Mouse (Mus musculus): ENCODE results near the gene Trabd2b. TPM values are rescaled to one million over a fixed set of nuclear protein-coding genes. Genes with fewer than 3 reads are reported as not detected.

Gene Trabd2b
- polyA plus RNA-seq, 1 experiment: 1.6 TPM

- TF ChIP-seq POLR2A (IDR thresholded peaks at IDR 0.05; ENCODE audit: control insufficient read depth, low read depth, low read length): no peak
- TF ChIP-seq CTCF (IDR thresholded peaks at IDR 0.05; ENCODE audit: control insufficient read depth, insufficient read depth, insufficient replicate concordance, low read depth, low read length): no peak
- H3K36me3 ChIP-seq (ENCODE audit: control insufficient read depth, insufficient read depth, low read length): no peaks in the 10 kb centered on the region
- H3K27ac ChIP-seq (ENCODE audit: control insufficient read depth, insufficient read depth, low read depth, low read length): no peak overlapping the region
- no peak overlapping the region for H3K4me3 ChIP-seq (ENCODE audit: control insufficient read depth, low read depth, low read length)
- H3K4me1 ChIP-seq (ENCODE audit: control insufficient read depth, insufficient read depth, low read length): no peaks in the 10 kb centered on the region
- no peaks in the 10 kb centered on the region for H3K27me3 ChIP-seq (ENCODE audit: control insufficient read depth, insufficient read depth, low read length)
Observed at GRCm38 (mm10) chr4:114367005-114367404, 39.5 kb upstream of the Trabd2b start.

GRCm38 (mm10) chr4:114367840-114368239 lies 38.7 kb upstream of the Trabd2b start:
- Histone ChIP-seq H3K27ac (ENCODE audit: control insufficient read depth, insufficient read depth, low read depth, low read length) (no peak overlapping the region), H3K36me3 (ENCODE audit: control insufficient read depth, insufficient read depth, low read length) (no peaks in the 10 kb centered on the region), H3K27me3 (ENCODE audit: control insufficient read depth, insufficient read depth, low read length) (no peaks in the 10 kb centered on the region), H3K4me3 (ENCODE audit: control insufficient read depth, low read depth, low read length) (no peak overlapping the region), H3K4me1 (ENCODE audit: control insufficient read depth, insufficient read depth, low read length) (no peaks in the 10 kb centered on the region)
- TF ChIP-seq CTCF (IDR thresholded peaks at IDR 0.05; ENCODE audit: control insufficient read depth, insufficient read depth, insufficient replicate concordance, low read depth, low read length) (no peak), POLR2A (IDR thresholded peaks at IDR 0.05; ENCODE audit: control insufficient read depth, low read depth, low read length) (no peak)

- Histone ChIP-seq H3K4me1 (ENCODE audit: control insufficient read depth, insufficient read depth, low read length) (no peaks in the 10 kb centered on the region), H3K27me3 (ENCODE audit: control insufficient read depth, insufficient read depth, low read length) (no peaks in the 10 kb centered on the region), H3K27ac (ENCODE audit: control insufficient read depth, insufficient read depth, low read depth, low read length) (no peak overlapping the region), H3K36me3 (ENCODE audit: control insufficient read depth, insufficient read depth, low read length) (no peaks in the 10 kb centered on the region), H3K4me3 (ENCODE audit: control insufficient read depth, low read depth, low read length) (peak overlapping the region; percentile 39)
- TF ChIP-seq CTCF (IDR thresholded peaks at IDR 0.05; ENCODE audit: control insufficient read depth, insufficient read depth, insufficient replicate concordance, low read depth, low read length): no peak
- no peak for TF ChIP-seq POLR2A (IDR thresholded peaks at IDR 0.05; ENCODE audit: control insufficient read depth, low read depth, low read length)
Observed at GRCm38 (mm10) chr4:114369591-114369990, 36.9 kb upstream of the Trabd2b start.

GRCm38 (mm10) chr4:114370935-114371715 lies 35.4 kb upstream of the Trabd2b start:
- Histone ChIP-seq H3K4me3 (ENCODE audit: control insufficient read depth, low read depth, low read length) (peak overlapping the region; percentile 56; the same call in 1 of the 2 replicates), H3K36me3 (ENCODE audit: control insufficient read depth, insufficient read depth, low read length) (no peaks in the 10 kb centered on the region), H3K27ac (ENCODE audit: control insufficient read depth, insufficient read depth, low read depth, low read length) (no peak overlapping the region), H3K4me1 (ENCODE audit: control insufficient read depth, insufficient read depth, low read length) (no peaks in the 10 kb centered on the region), H3K27me3 (ENCODE audit: control insufficient read depth, insufficient read depth, low read length) (no peaks in the 10 kb centered on the region)
- TF ChIP-seq CTCF (IDR thresholded peaks at IDR 0.05; ENCODE audit: control insufficient read depth, insufficient read depth, insufficient replicate concordance, low read depth, low read length) (no peak), POLR2A (IDR thresholded peaks at IDR 0.05; ENCODE audit: control insufficient read depth, low read depth, low read length) (no peak)

- TF ChIP-seq CTCF (IDR thresholded peaks at IDR 0.05; ENCODE audit: control insufficient read depth, insufficient read depth, insufficient replicate concordance, low read depth, low read length): no peak
- no peak for TF ChIP-seq POLR2A (IDR thresholded peaks at IDR 0.05; ENCODE audit: control insufficient read depth, low read depth, low read length)
- no peaks in the 10 kb centered on the region for H3K27me3 ChIP-seq (ENCODE audit: control insufficient read depth, insufficient read depth, low read length)
- peaks cover 2% of the 10 kb centered on the region; the same call in 1 of the 2 replicates for H3K4me1 ChIP-seq (ENCODE audit: control insufficient read depth, insufficient read depth, low read length)
- peak overlapping the region; percentile 5; the same call in 1 of the 2 replicates for H3K4me3 ChIP-seq (ENCODE audit: control insufficient read depth, low read depth, low read length)
- no peaks in the 10 kb centered on the region for H3K36me3 ChIP-seq (ENCODE audit: control insufficient read depth, insufficient read depth, low read length)
- H3K27ac ChIP-seq (ENCODE audit: control insufficient read depth, insufficient read depth, low read depth, low read length): no peak overlapping the region
Observed at GRCm38 (mm10) chr4:114372699-114373098, 33.8 kb upstream of the Trabd2b start.

- TF ChIP-seq POLR2A (IDR thresholded peaks at IDR 0.05; ENCODE audit: control insufficient read depth, low read depth, low read length): no peak
- no peak for TF ChIP-seq CTCF (IDR thresholded peaks at IDR 0.05; ENCODE audit: control insufficient read depth, insufficient read depth, insufficient replicate concordance, low read depth, low read length)
Observed at GRCm38 (mm10) chr4:114374330-114374729, 32.2 kb upstream of the Trabd2b start.

GRCm38 (mm10) chr4:114377531-114377930 lies 29.0 kb upstream of the Trabd2b start:
- no peak overlapping the region for H3K27ac ChIP-seq (ENCODE audit: control insufficient read depth, insufficient read depth, low read depth, low read length)

More at GRCm38 (mm10) chr4:114374330-114374729, 32.2 kb upstream of the Trabd2b start:
- no peaks in the 10 kb centered on the region for H3K27me3 ChIP-seq (ENCODE audit: control insufficient read depth, insufficient read depth, low read length)
- peaks cover 2% of the 10 kb centered on the region; the same call in 1 of the 2 replicates for H3K4me1 ChIP-seq (ENCODE audit: control insufficient read depth, insufficient read depth, low read length)
- H3K36me3 ChIP-seq (ENCODE audit: control insufficient read depth, insufficient read depth, low read length): no peaks in the 10 kb centered on the region
- H3K4me3 ChIP-seq (ENCODE audit: control insufficient read depth, low read depth, low read length): no peak overlapping the region
- H3K27ac ChIP-seq (ENCODE audit: control insufficient read depth, insufficient read depth, low read depth, low read length): no peak overlapping the region

More at GRCm38 (mm10) chr4:114377531-114377930, 29.0 kb upstream of the Trabd2b start:
- Histone ChIP-seq H3K27me3 (ENCODE audit: control insufficient read depth, insufficient read depth, low read length) (no peaks in the 10 kb centered on the region), H3K36me3 (ENCODE audit: control insufficient read depth, insufficient read depth, low read length) (no peaks in the 10 kb centered on the region), H3K4me3 (ENCODE audit: control insufficient read depth, low read depth, low read length) (no peak overlapping the region), H3K4me1 (ENCODE audit: control insufficient read depth, insufficient read depth, low read length) (peaks cover 2% of the 10 kb centered on the region; the same call in 1 of the 2 replicates)
- TF ChIP-seq CTCF (IDR thresholded peaks at IDR 0.05; ENCODE audit: control insufficient read depth, insufficient read depth, insufficient replicate concordance, low read depth, low read length) (no peak), POLR2A (IDR thresholded peaks at IDR 0.05; ENCODE audit: control insufficient read depth, low read depth, low read length) (no peak)

Data from testis, adult 2 months (tissue).